ENCODE assay signal across 10 mouse cellular contexts in genomic region chr4:129260678-129261077, GRCm38 (mm10). TPM values are rescaled to one million over a fixed set of nuclear protein-coding genes. Genes with fewer than 3 reads are reported as not detected.
DNase-seq lines count a peak whose midpoint lies in the region; ATAC-seq lines count a peak whose summit lies in the region.
"Had no signal": no experiment of that assay in that cellular context is flagged by ENCODE, and none has a peak within 500 bp of the region (broad histone marks: within the 10 kb centered on the region; RNA-seq: fewer than 3 reads in every experiment).

No protein-coding gene starts in this region.

- H3K27ac ChIP-seq in heart, embryonic 10.5 days, result 0 out of 2 replicates have a peak overlapping the region, but pooled peaks have one; percentile 42

- no peak overlapping the region for H3K4me3 ChIP-seq in heart, embryonic 10.5 days

- DNase-seq in cerebellum, postnatal 10 days, result peak; percentile 41 to 49
- DNase-seq in lung, postnatal 10 days, result peak; percentile 70
- no peak for DNase-seq in lung, postnatal 25 days (ENCODE audit: low spot score)
- DNase-seq in heart, embryonic 10.5 days (ENCODE audit: low spot score), result no peak
- peak; percentile 40 for DNase-seq in retina, embryonic 14.5 days (ENCODE audit: low spot score)
- DNase-seq in cerebellum, postnatal 4 days (ENCODE audit: low spot score in 2 of 2), result no peak
- no peak for DNase-seq in spleen, postnatal 36 days (ENCODE audit: low spot score in 2 of 2)
- DNase-seq: cerebellum, adult 9-10 months had no signal

- peaks cover 79% of the 10 kb centered on the region for H3K27me3 ChIP-seq in heart, embryonic 10.5 days (ENCODE audit: insufficient read depth, poor library complexity, severe bottlenecking)

- H3K4me1 ChIP-seq in heart, embryonic 10.5 days, result peaks cover 39% of the 10 kb centered on the region

- no peaks in the 10 kb centered on the region for H3K36me3 ChIP-seq in heart, embryonic 10.5 days

- WGBS in heart, embryonic 10.5 days, result 12% methylated on average over 6 of the region's 6 CpGs

- no peak for ATAC-seq in cerebellum, adult (ENCODE audit: insufficient number of reproducible peaks, low FRiP score, low TSS enrichment)
- ATAC-seq: intestine, embryonic 16.5 days had no signal

- H3K9me3 ChIP-seq in heart, embryonic 10.5 days, result no peaks in the 10 kb centered on the region

RNA-seq across cellular contexts. Expression of gene C77080, which starts 0.5 kb away (rescaled TPM):
- polyA plus RNA-seq in heart, embryonic 10.5 days (2016; fragmentation: Nextera tagmentation; extraction: Ambion mirVana), result 1.1 and 2.7 TPM in 2 replicates

RNA-seq across cellular contexts. Expression of gene Sync, which starts 26.7 kb away (rescaled TPM):
- polyA plus RNA-seq in heart, embryonic 10.5 days (2016; fragmentation: Nextera tagmentation; extraction: Ambion mirVana), result 0.42 and 1.2 TPM in 2 replicates

Comparison
In these comparisons a context has a peak if more than half of its experiments do, and no peak if none do; other contexts are left out.
1. DNase-seq: peak in cerebellum, postnatal 10 days (2 of 2), lung, postnatal 10 days (single experiment) and retina, embryonic 14.5 days (single experiment); none in lung, postnatal 25 days (single experiment), heart, embryonic 10.5 days (single experiment), cerebellum, postnatal 4 days (0 of 2) and spleen, postnatal 36 days (0 of 2).